Mouse (Mus musculus) midbrain, embryonic 13.5 days (tissue): ENCODE data around the gene Pigu. TPM values are rescaled to one million over a fixed set of nuclear protein-coding genes. Genes with fewer than 3 reads are reported as not detected.

Experiments
- ATAC-seq: fragments of 200-750 bp; cut with Nextera tagmentation; 2 replicates; pipeline ENCODE4 v1.8.0; 2017; ENCODE audit warnings: mild to moderate bottlenecking, moderate TSS enrichment, moderate library complexity
- H3K27ac ChIP-seq: fragments of 300-500 bp; sonication (generic); 2 replicates; pipeline ENCODE4 v1.5.1; 2015; ENCODE audit warnings: inconsistent platforms, mild to moderate bottlenecking, moderate library complexity
- H3K27me3 ChIP-seq: fragments of 300-500 bp; sonication (generic); 2 replicates; pipeline ENCODE4 v1.6.1; 2015; ENCODE audit warnings: mild to moderate bottlenecking, inconsistent platforms
- H3K36me3 ChIP-seq: fragments of 300-500 bp; sonication (generic); 2 replicates; pipeline ENCODE4 v1.6.1; 2015; ENCODE audit warnings: mild to moderate bottlenecking, inconsistent platforms
- H3K4me1 ChIP-seq: fragments of 300-500 bp; sonication (generic); replicated peaks from 2 replicates; pipeline ENCODE4 v1.6.1; 2015; ENCODE audit warnings: inconsistent platforms
- H3K4me2 ChIP-seq: fragments of 300-500 bp; sonication (generic); replicated peaks from 2 replicates; pipeline ENCODE4 v1.6.1; 2015; ENCODE audit warnings: moderate library complexity, mild to moderate bottlenecking, inconsistent platforms
- H3K4me3 ChIP-seq: fragments of 300-500 bp; sonication (generic); replicated peaks from 2 replicates; pipeline ENCODE4 v1.5.1; 2015; ENCODE audit warnings: mild to moderate bottlenecking, inconsistent platforms
- H3K9ac ChIP-seq: fragments of 300-500 bp; sonication (generic); replicated peaks from 2 replicates; pipeline ENCODE4 v1.6.1; 2015; ENCODE audit warnings: mild to moderate bottlenecking, inconsistent platforms
- H3K9me3 ChIP-seq: fragments of 300-500 bp; sonication (generic); 2 replicates; pipeline ENCODE4 v1.6.1; 2016; ENCODE audit warnings: mild to moderate bottlenecking, inconsistent platforms
- WGBS: fragments of 180-500 bp; shearing (Covaris S2); methylation state at CpG from one replicate; pipeline ENCODE4 v1.1.7; 2015; 5-methylcytosine and 5-hydroxymethylcytosine counted together
- polyA plus RNA-seq: library from polyadenylated mRNA; unstranded; fragments of >200 nt; fragmentation: Nextera tagmentation; extraction: Ambion mirVana; gene quantifications from 2 replicates; pipeline ENCODE4 v1.2.1, GENCODE M21; 2015

Gene Pigu
- polyA plus RNA-seq, 1 experiment from 2014 or later: 54.5 TPM

GRCm38 (mm10) chr2:155318618-155319017, 38.6 kb downstream of the Pigu start:
- 94% methylated on average over 2 of the region's 2 CpGs for WGBS
- Histone ChIP-seq H3K4me1 (no peaks in the 10 kb centered on the region), H3K27ac (no peak overlapping the region), H3K27me3 (no peaks in the 10 kb centered on the region), H3K36me3 (peaks cover 38% of the 10 kb centered on the region), H3K4me3 (no peak overlapping the region), H3K9ac (no peak overlapping the region), H3K4me2 (no peak overlapping the region), H3K9me3 (no peaks in the 10 kb centered on the region)
- ATAC-seq: no peak

- no peak overlapping the region for H3K4me3 ChIP-seq
- H3K4me2 ChIP-seq: no peak overlapping the region
- no peaks in the 10 kb centered on the region for H3K9me3 ChIP-seq
- no peaks in the 10 kb centered on the region for H3K27me3 ChIP-seq
- peaks cover 8% of the 10 kb centered on the region for H3K4me1 ChIP-seq
- no peak for ATAC-seq
- peaks cover 34% of the 10 kb centered on the region for H3K36me3 ChIP-seq
- 48% methylated on average over 6 of the region's 6 CpGs for WGBS
- no peak overlapping the region for H3K27ac ChIP-seq
- H3K9ac ChIP-seq: no peak overlapping the region
Observed at GRCm38 (mm10) chr2:155313671-155314070, 43.6 kb downstream of the Pigu start.

- 35% methylated on average over 3 of the region's 3 CpGs for WGBS
- ATAC-seq: no peak
Observed at GRCm38 (mm10) chr2:155308936-155309592, 48.2 kb downstream of the Pigu start.

GRCm38 (mm10) chr2:155299563-155299962, 57.7 kb downstream of the Pigu start:
- H3K4me2 ChIP-seq: no peak overlapping the region
- no peaks in the 10 kb centered on the region for H3K9me3 ChIP-seq
- no peaks in the 10 kb centered on the region for H3K4me1 ChIP-seq
- H3K4me3 ChIP-seq: no peak overlapping the region
- no peak overlapping the region for H3K27ac ChIP-seq
- peaks cover 71% of the 10 kb centered on the region for H3K36me3 ChIP-seq
- H3K9ac ChIP-seq: no peak overlapping the region
- H3K27me3 ChIP-seq: no peaks in the 10 kb centered on the region
- 96% methylated on average over 4 of the region's 4 CpGs for WGBS
- ATAC-seq: no peak

More at GRCm38 (mm10) chr2:155308936-155309592, 48.2 kb downstream of the Pigu start:
- Histone ChIP-seq H3K9ac (no peak overlapping the region), H3K27me3 (no peaks in the 10 kb centered on the region), H3K36me3 (peaks cover 31% of the 10 kb centered on the region), H3K4me1 (peaks cover 8% of the 10 kb centered on the region), H3K4me3 (no peak overlapping the region), H3K9me3 (no peaks in the 10 kb centered on the region), H3K4me2 (no peak overlapping the region), H3K27ac (peak overlapping the region; percentile 6)

- H3K9me3 ChIP-seq: no peaks in the 10 kb centered on the region
- H3K4me1 ChIP-seq: no peaks in the 10 kb centered on the region
- H3K36me3 ChIP-seq: peaks cover 93% of the 10 kb centered on the region
- H3K27ac ChIP-seq: no peak overlapping the region
- H3K4me3 ChIP-seq: no peak overlapping the region
- H3K4me2 ChIP-seq: no peak overlapping the region
- no peaks in the 10 kb centered on the region for H3K27me3 ChIP-seq
- WGBS: 97% methylated on average over 6 of the region's 6 CpGs
- no peak overlapping the region for H3K9ac ChIP-seq
- ATAC-seq: no peak
Observed at GRCm38 (mm10) chr2:155295453-155295852, 61.8 kb downstream of the Pigu start.

- Histone ChIP-seq H3K9ac (no peak overlapping the region), H3K4me2 (no peak overlapping the region), H3K9me3 (no peaks in the 10 kb centered on the region), H3K4me1 (no peaks in the 10 kb centered on the region), H3K4me3 (no peak overlapping the region), H3K27ac (no peak overlapping the region), H3K27me3 (no peaks in the 10 kb centered on the region), H3K36me3 (peaks cover 90% of the 10 kb centered on the region)
- WGBS: 92% methylated on average over 4 of the region's 4 CpGs
- ATAC-seq: no peak
Observed at GRCm38 (mm10) chr2:155293946-155294345, 63.3 kb downstream of the Pigu start.

- WGBS: 88% methylated on average over 2 of the region's 2 CpGs
- ATAC-seq: no peak
- H3K27ac ChIP-seq: no peak overlapping the region
- peaks cover 84% of the 10 kb centered on the region for H3K36me3 ChIP-seq
- H3K9ac ChIP-seq: no peak overlapping the region
- no peaks in the 10 kb centered on the region for H3K4me1 ChIP-seq
- no peaks in the 10 kb centered on the region for H3K9me3 ChIP-seq
- H3K4me3 ChIP-seq: no peak overlapping the region
- H3K4me2 ChIP-seq: no peak overlapping the region
- H3K27me3 ChIP-seq: no peaks in the 10 kb centered on the region
Observed at GRCm38 (mm10) chr2:155293382-155293781, 63.8 kb downstream of the Pigu start.

GRCm38 (mm10) chr2:155290066-155290465, 67.2 kb downstream of the Pigu start:
- 93% methylated on average over 8 of the region's 8 CpGs for WGBS
- H3K27me3 ChIP-seq: no peaks in the 10 kb centered on the region
- no peak overlapping the region for H3K9ac ChIP-seq
- no peak for ATAC-seq
- H3K4me1 ChIP-seq: no peaks in the 10 kb centered on the region
- no peak overlapping the region for H3K4me3 ChIP-seq
- no peaks in the 10 kb centered on the region for H3K9me3 ChIP-seq
- peaks cover 54% of the 10 kb centered on the region for H3K36me3 ChIP-seq
- no peak overlapping the region for H3K4me2 ChIP-seq
- H3K27ac ChIP-seq: no peak overlapping the region

- Histone ChIP-seq H3K4me3 (no peak overlapping the region), H3K9me3 (no peaks in the 10 kb centered on the region), H3K27ac (no peak overlapping the region), H3K9ac (no peak overlapping the region), H3K36me3 (peaks cover 55% of the 10 kb centered on the region), H3K4me1 (no peaks in the 10 kb centered on the region), H3K27me3 (no peaks in the 10 kb centered on the region), H3K4me2 (no peak overlapping the region)
- ATAC-seq: no peak
- WGBS: 89% methylated on average over 4 of the region's 4 CpGs
Observed at GRCm38 (mm10) chr2:155287456-155288250, 69.6 kb downstream of the Pigu start.

- Histone ChIP-seq H3K27ac (no peak overlapping the region), H3K4me1 (no peaks in the 10 kb centered on the region), H3K36me3 (peaks cover 36% of the 10 kb centered on the region), H3K4me3 (no peak overlapping the region), H3K9me3 (no peaks in the 10 kb centered on the region), H3K27me3 (no peaks in the 10 kb centered on the region), H3K4me2 (no peak overlapping the region), H3K9ac (no peak overlapping the region)
- WGBS: 90% methylated on average over 6 of the region's 6 CpGs
- ATAC-seq: no peak
Observed at GRCm38 (mm10) chr2:155285744-155286143, 71.5 kb downstream of the Pigu start.

- Histone ChIP-seq H3K27ac (no peak overlapping the region), H3K4me1 (no peaks in the 10 kb centered on the region), H3K27me3 (no peaks in the 10 kb centered on the region), H3K9ac (no peak overlapping the region), H3K4me3 (no peak overlapping the region), H3K4me2 (no peak overlapping the region), H3K36me3 (peaks cover 26% of the 10 kb centered on the region), H3K9me3 (no peaks in the 10 kb centered on the region)
- no peak for ATAC-seq
- 87% methylated on average over 7 of the region's 7 CpGs for WGBS
Observed at GRCm38 (mm10) chr2:155284647-155285046, 72.6 kb downstream of the Pigu start.

GRCm38 (mm10) chr2:155283793-155284192, 73.4 kb downstream of the Pigu start:
- peaks cover 30% of the 10 kb centered on the region for H3K36me3 ChIP-seq
- no peak overlapping the region for H3K27ac ChIP-seq
- WGBS: 92% methylated on average over 4 of the region's 4 CpGs

More at GRCm38 (mm10) chr2:155283793-155284192, 73.4 kb downstream of the Pigu start:
- Histone ChIP-seq H3K27me3 (no peaks in the 10 kb centered on the region), H3K4me3 (no peak overlapping the region), H3K4me2 (no peak overlapping the region), H3K9ac (no peak overlapping the region), H3K9me3 (no peaks in the 10 kb centered on the region), H3K4me1 (no peaks in the 10 kb centered on the region)
- ATAC-seq: no peak
